Mouse (Mus musculus): Measurements from ENCODE around the gene Lrrc20.

- TF ChIP-seq CTCF (IDR thresholded peaks at IDR 0.05; ENCODE audit: extremely low read depth, insufficient read length, insufficient replicate concordance, low read depth, low read length) (no peak), POLR2A (IDR thresholded peaks at IDR 0.05; ENCODE audit: low read depth, low read length) (no peak)
These were observed 45.1 kb downstream of the Lrrc20 start for GRCm38 (mm10) chr10:61520714-61521113.

Measured in small intestine, adult 2 months (tissue).